Mouse (Mus musculus) lung, embryonic 16.5 days (tissue): ENCODE data around the gene Alkbh6. TPM values are rescaled to one million over a fixed set of nuclear protein-coding genes. Genes with fewer than 3 reads are reported as not detected.
A peak's percentile ranks its signal among the peaks of the same experiment; 100 is the strongest.

Experiments
- ATAC-seq: fragments of 200-750 bp; cut with Nextera tagmentation; 2 replicates; pipeline ENCODE4 v1.8.0; 2017; ENCODE audit warnings: low read depth, mild to moderate bottlenecking, moderate library complexity
- H3K27ac ChIP-seq: fragments of 300-500 bp; sonication (generic); 2 replicates; pipeline ENCODE4 v1.5.1; 2014; ENCODE audit warnings: mild to moderate bottlenecking, control low read depth, low read length
- H3K27me3 ChIP-seq: fragments of 300-500 bp; sonication (generic); 2 replicates; pipeline ENCODE4 v1.6.1; 2014; ENCODE audit warnings: low read depth, low read length, mixed read lengths; ENCODE audit not compliant: control insufficient read depth, insufficient read depth
- H3K36me3 ChIP-seq: fragments of 300-500 bp; sonication (generic); 2 replicates; pipeline ENCODE4 v1.6.1; 2014; ENCODE audit warnings: low read length; ENCODE audit not compliant: control insufficient read depth, insufficient read depth
- H3K4me1 ChIP-seq: fragments of 300-500 bp; sonication (generic); replicated peaks from 2 replicates; pipeline ENCODE4 v1.6.1; 2014; ENCODE audit warnings: low read length, mixed read lengths; ENCODE audit not compliant: control insufficient read depth, insufficient read depth
- H3K4me2 ChIP-seq: fragments of 300-500 bp; sonication (generic); 2 replicates; pipeline ENCODE4 v1.6.1; 2014; ENCODE audit warnings: low read depth, low read length, control low read depth
- H3K4me3 ChIP-seq: fragments of 300-500 bp; sonication (generic); 2 replicates; pipeline ENCODE4 v1.5.1; 2014; ENCODE audit warnings: mild to moderate bottlenecking, low read length, control low read depth
- H3K9ac ChIP-seq: fragments of 300-500 bp; sonication (generic); 2 replicates; pipeline ENCODE4 v1.6.1; 2014; ENCODE audit warnings: low read length, control low read depth
- H3K9me3 ChIP-seq: fragments of 300-500 bp; sonication (generic); 2 replicates; pipeline ENCODE4 v1.6.1; 2016; ENCODE audit warnings: low read length; ENCODE audit not compliant: control insufficient read depth
- WGBS: fragments of 180-500 bp; shearing (Covaris S2); extraction: QIAGEN DNeasy Blood & Tissue Kit; methylation state at CpG from one replicate; pipeline ENCODE4 v1.1.7; 2014; 5-methylcytosine and 5-hydroxymethylcytosine counted together
- polyA plus RNA-seq: library from polyadenylated mRNA; unstranded; fragments of >200 nt; fragmentation: Nextera tagmentation; extraction: Ambion mirVana; gene quantifications from 2 replicates; pipeline ENCODE4 v1.2.1, GENCODE M21; 2015

Alkbh6 gene
- polyA plus RNA-seq, 1 experiment from 2014 or later: 82.1 TPM

DNA sequence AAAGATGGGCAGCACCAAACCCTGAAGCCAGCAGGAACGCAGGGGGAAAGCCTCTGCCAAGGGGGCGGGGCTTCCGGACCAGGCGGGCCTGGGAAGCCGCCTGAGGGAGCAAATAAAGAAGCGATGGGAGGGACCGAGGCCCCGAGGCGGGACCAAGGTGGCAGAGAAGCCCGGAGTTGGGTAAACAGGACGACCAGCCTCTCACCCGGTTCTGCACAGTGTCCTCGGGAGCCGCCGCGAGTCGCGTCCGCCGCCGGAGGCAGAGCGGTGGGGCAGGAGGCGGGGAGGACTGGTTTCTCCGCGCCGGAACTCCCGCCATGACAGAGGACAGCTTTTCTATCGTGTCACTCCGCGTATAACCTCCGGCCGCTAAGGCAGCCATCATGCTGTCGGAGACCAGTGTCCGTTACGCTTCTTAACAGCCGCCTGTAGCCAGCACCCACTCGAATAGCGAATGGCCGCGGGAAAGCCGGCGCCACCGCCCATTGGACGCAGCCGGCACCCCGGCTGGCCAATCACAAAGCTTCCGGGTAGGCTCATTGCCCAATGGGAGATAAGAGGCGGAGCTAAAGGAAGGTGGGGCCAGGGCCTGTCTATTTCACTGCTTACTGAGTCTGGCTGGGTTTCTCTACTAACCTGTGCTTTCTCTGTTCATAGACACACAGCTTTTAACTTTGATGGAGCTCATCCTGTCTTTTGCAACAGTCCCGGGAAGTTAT is 28.4 kb upstream of the Alkbh6 start, which contains the start of the genes Thap8 and Wdr62:
TSS of gene Thap8 (plus strand) at position 144 of the 719 bp plus-strand sequence.
TSS of gene Wdr62 (minus strand) at position 469 of the 719 bp plus-strand sequence.
- peak within 1 kb of the TSS; percentile 99 for H3K27ac ChIP-seq
- H3K9me3 ChIP-seq: no peaks in the 10 kb centered on the region
- peak within 1 kb of the TSS; percentile 97 for H3K4me2 ChIP-seq
- under 1% methylated on average over 49 of the region's 49 CpGs for WGBS
- H3K9ac ChIP-seq: peak within 1 kb of the TSS; percentile 75
- H3K27me3 ChIP-seq: no peaks in the 10 kb centered on the region
- H3K4me1 ChIP-seq: peaks cover 10% of the 10 kb centered on the region
- H3K4me3 ChIP-seq: peak within 1 kb of the TSS; percentile 90
- peak; percentile 96 for ATAC-seq
- no peaks in the 10 kb centered on the region for H3K36me3 ChIP-seq

GRCm38 (mm10) chr7:30280670-30281138 is 27.8 kb upstream of the Alkbh6 start:
- H3K4me2 ChIP-seq: peak overlapping the region; percentile 97
- ATAC-seq: peak; percentile 92
- H3K27ac ChIP-seq: peak overlapping the region; percentile 99
- 0% methylated on average over 20 of the region's 20 CpGs for whole genome bisulfite sequencing
- H3K4me1 ChIP-seq: peaks cover 10% of the 10 kb centered on the region
- H3K9me3 ChIP-seq: no peaks in the 10 kb centered on the region
- peak overlapping the region; percentile 90 for H3K4me3 ChIP-seq
- no peaks in the 10 kb centered on the region for H3K27me3 ChIP-seq
- no peaks in the 10 kb centered on the region for H3K36me3 ChIP-seq
- H3K9ac ChIP-seq: peak overlapping the region; percentile 75

DNA sequence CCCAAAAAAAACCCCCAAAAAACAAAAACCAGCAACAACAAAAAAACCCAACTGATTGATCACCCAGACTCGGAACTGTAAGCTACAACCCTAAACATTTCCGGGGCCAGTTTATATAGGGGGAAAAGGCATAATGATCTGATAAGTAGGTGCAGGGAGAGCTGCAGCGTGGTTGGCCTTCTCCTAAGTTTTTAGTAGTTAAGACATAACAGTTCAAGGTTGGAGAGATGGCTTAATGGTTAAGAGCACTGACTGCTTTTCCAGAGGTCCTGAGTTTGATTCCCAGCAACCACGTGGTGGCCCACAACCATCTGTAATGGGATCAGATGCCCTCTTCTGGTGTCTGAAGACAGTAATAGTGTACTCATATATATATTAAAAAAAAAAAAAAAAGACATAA is 27.0 kb upstream of the Alkbh6 start:
- Histone ChIP-seq H3K9me3 (no peaks in the 10 kb centered on the region), H3K4me1 (peaks cover 10% of the 10 kb centered on the region), H3K27ac (peak overlapping the region; percentile 99), H3K9ac (no peak overlapping the region), H3K27me3 (no peaks in the 10 kb centered on the region), H3K4me3 (no peak overlapping the region), H3K4me2 (peak overlapping the region; percentile 97; the same call in 1 of the 2 replicates), H3K36me3 (no peaks in the 10 kb centered on the region)
- ATAC-seq: no peak
- 57% methylated on average over 4 of the region's 4 CpGs for WGBS

- H3K9ac ChIP-seq: no peak overlapping the region
- H3K27me3 ChIP-seq: no peaks in the 10 kb centered on the region
- H3K9me3 ChIP-seq: no peaks in the 10 kb centered on the region
- H3K4me2 ChIP-seq: no peak overlapping the region
- peaks cover 10% of the 10 kb centered on the region for H3K4me1 ChIP-seq
- no peak for ATAC-seq
- H3K27ac ChIP-seq: no peak overlapping the region
- H3K36me3 ChIP-seq: no peaks in the 10 kb centered on the region
- WGBS: 71% methylated on average over 7 of the region's 7 CpGs
- H3K4me3 ChIP-seq: no peak overlapping the region
Observed at GRCm38 (mm10) chr7:30282740-30283139, 25.8 kb upstream of the Alkbh6 start.

GRCm38 (mm10) chr7:30286701-30287410 is 21.7 kb upstream of the Alkbh6 start:
- no peak overlapping the region for H3K4me2 ChIP-seq
- no peak overlapping the region for H3K27ac ChIP-seq
- H3K4me1 ChIP-seq: no peaks in the 10 kb centered on the region; the same call in 1 of the 2 replicates
- no peaks in the 10 kb centered on the region for H3K36me3 ChIP-seq
- H3K9me3 ChIP-seq: no peaks in the 10 kb centered on the region
- H3K27me3 ChIP-seq: no peaks in the 10 kb centered on the region
- H3K4me3 ChIP-seq: no peak overlapping the region
- 51% methylated on average over 8 of the region's 8 CpGs for WGBS
- no peak overlapping the region for H3K9ac ChIP-seq
- ATAC-seq: peak; percentile 29

- Histone ChIP-seq H3K9me3 (no peaks in the 10 kb centered on the region), H3K27ac (no peak overlapping the region), H3K9ac (no peak overlapping the region), H3K4me1 (no peaks in the 10 kb centered on the region; the same call in 1 of the 2 replicates), H3K36me3 (no peaks in the 10 kb centered on the region), H3K27me3 (no peaks in the 10 kb centered on the region), H3K4me3 (no peak overlapping the region), H3K4me2 (no peak overlapping the region)
- 63% methylated on average over 6 of the region's 6 CpGs for WGBS
- ATAC-seq: no peak
Observed at GRCm38 (mm10) chr7:30288046-30288445, 20.5 kb upstream of the Alkbh6 start.

- no peaks in the 10 kb centered on the region for H3K36me3 ChIP-seq
- no peak overlapping the region for H3K4me2 ChIP-seq
- WGBS: 67% methylated on average over 7 of the region's 7 CpGs
- H3K4me1 ChIP-seq: no peaks in the 10 kb centered on the region; the same call in 1 of the 2 replicates
- H3K9me3 ChIP-seq: no peaks in the 10 kb centered on the region
- H3K27me3 ChIP-seq: no peaks in the 10 kb centered on the region
- H3K4me3 ChIP-seq: no peak overlapping the region
- H3K27ac ChIP-seq: no peak overlapping the region
- no peak overlapping the region for H3K9ac ChIP-seq
- no peak for ATAC-seq
Observed at GRCm38 (mm10) chr7:30289071-30289713, 19.3 kb upstream of the Alkbh6 start.

- no peak for ATAC-seq
- Histone ChIP-seq H3K36me3 (no peaks in the 10 kb centered on the region), H3K27ac (no peak overlapping the region), H3K9me3 (no peaks in the 10 kb centered on the region), H3K9ac (no peak overlapping the region), H3K27me3 (no peaks in the 10 kb centered on the region), H3K4me3 (no peak overlapping the region), H3K4me1 (no peaks in the 10 kb centered on the region; the same call in 1 of the 2 replicates), H3K4me2 (no peak overlapping the region)
- WGBS: 56% methylated on average over 10 of the region's 10 CpGs
Observed at GRCm38 (mm10) chr7:30289714-30290399, 18.7 kb upstream of the Alkbh6 start.
